Mouse (Mus musculus) G1E (cell line): ENCODE measurements around the gene Ntrk1. TPM values are rescaled to one million over a fixed set of nuclear protein-coding genes. Genes with fewer than 3 reads are reported as not detected.
A peak's percentile ranks its signal among the peaks of the same experiment; 100 is the strongest.
"Not testable (repeated sequence)": the region's sequence is repeated elsewhere in the genome, so short reads cannot be mapped to it uniquely, and the experiment has no call there.

ENCODE experiments used
- ATAC-seq: 2 replicates; pipeline ENCODE4 v1.8.0; 2016; ENCODE audit warnings: mild to moderate bottlenecking; ENCODE audit not compliant: insufficient number of reproducible peaks, poor library complexity, low FRiP score, severe bottlenecking; ENCODE audit errors: extremely low read depth
- DNase-seq: peaks from one replicate; pipeline ENCODE4 v3.0.0; 2012; ENCODE audit warnings: low spot score
- H3K27me3 ChIP-seq: 2 replicates; pipeline ENCODE4 v1.6.1; 2012; ENCODE audit warnings: mild to moderate bottlenecking, low read length, inconsistent platforms; ENCODE audit not compliant: insufficient read depth
- H3K36me3 ChIP-seq: replicated peaks from 2 replicates; pipeline ENCODE3; 2012; ENCODE audit warnings: mild to moderate bottlenecking, inconsistent platforms
- H3K4me1 ChIP-seq: 2 replicates; pipeline ENCODE4 v1.6.1; 2012; ENCODE audit warnings: low read depth, low read length, inconsistent platforms, mixed read lengths; ENCODE audit not compliant: insufficient read depth
- H3K4me3 ChIP-seq: 2 replicates; pipeline ENCODE4 v1.5.1; 2012; ENCODE audit warnings: low read depth, mild to moderate bottlenecking, inconsistent platforms, low read length, moderate library complexity, mixed read lengths
- H3K9me3 ChIP-seq: replicated peaks from 2 replicates; pipeline ENCODE4 v1.6.1; 2012; ENCODE audit warnings: inconsistent platforms
- CTCF ChIP-seq: IDR thresholded peaks from 2 replicates; pipeline ENCODE4 v1.5.1; 2012; ENCODE audit warnings: low read depth, low read length, inconsistent platforms, mixed read lengths
- GATA1 ChIP-seq: IDR thresholded peaks from 2 replicates; pipeline ENCODE4 v1.6.1; 2012; ENCODE audit warnings: borderline replicate concordance, low read length, inconsistent platforms, mixed read lengths
- GATA2 ChIP-seq: IDR thresholded peaks from 2 replicates; pipeline ENCODE4 v1.6.1; 2012; ENCODE audit warnings: low read depth, low read length, inconsistent platforms, borderline replicate concordance
- POLR2AphosphoS5 ChIP-seq: IDR thresholded peaks from 2 replicates; pipeline ENCODE4 v1.6.1; 2012; ENCODE audit warnings: low read depth, low read length, inconsistent platforms; ENCODE audit not compliant: insufficient replicate concordance
- TAL1 ChIP-seq: conservative IDR thresholded peaks from 2 replicates; pipeline ENCODE4 v1.6.1; 2012; ENCODE audit warnings: low read depth, low read length, inconsistent platforms, mixed read lengths
- polyA plus RNA-seq: library from polyadenylated mRNA; stranded (reverse); fragments of >175 nt; gene quantifications from 2 replicates; pipeline ENCODE4 v1.2.3, GENCODE M21; 2012
- total RNA-seq, 2 experiments: library from RNA; stranded (forward) in 1 of 2; stranded (reverse) in 1 of 2; fragments of 200-1000 nt in 1 of 2; fragments of >200 nt in 1 of 2; fragmentation: Nextera tagmentation in 1 of 2; gene quantifications; 2 replicates each; pipeline ENCODE4 v1.2.3; 2014 to 2017

Gene Ntrk1
- total RNA-seq (2014; fragmentation: Nextera tagmentation) (not detected in 2 replicates), total RNA-seq (2017) (not detected in 2 replicates), polyA plus RNA-seq (not detected in 2 replicates)

DNA sequence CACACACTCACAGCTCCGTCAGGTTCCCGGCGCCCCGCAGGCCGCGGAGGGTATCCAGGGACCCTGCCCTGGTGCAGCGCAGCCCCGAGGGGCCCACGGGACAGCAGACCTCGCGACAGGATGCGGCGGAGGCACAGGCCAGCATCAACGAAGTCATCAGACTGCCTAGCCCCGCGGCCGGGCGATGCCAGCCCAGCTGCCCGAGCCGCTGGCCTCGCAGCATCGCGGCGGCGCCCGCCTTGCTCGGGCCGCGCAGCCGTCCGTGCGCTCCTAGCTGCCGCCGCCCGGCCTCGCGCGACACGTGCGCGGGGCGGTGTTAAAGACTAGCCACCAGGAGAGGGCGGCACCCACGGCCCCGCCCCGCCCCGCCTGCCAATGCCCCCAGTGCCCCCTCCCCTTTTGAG lies at the start of gene Ntrk1:
TSS of gene Ntrk1 (minus strand) at position 241 of the 404 bp plus-strand sequence.
- DNase-seq (no peak), ATAC-seq (no peak)

DNA sequence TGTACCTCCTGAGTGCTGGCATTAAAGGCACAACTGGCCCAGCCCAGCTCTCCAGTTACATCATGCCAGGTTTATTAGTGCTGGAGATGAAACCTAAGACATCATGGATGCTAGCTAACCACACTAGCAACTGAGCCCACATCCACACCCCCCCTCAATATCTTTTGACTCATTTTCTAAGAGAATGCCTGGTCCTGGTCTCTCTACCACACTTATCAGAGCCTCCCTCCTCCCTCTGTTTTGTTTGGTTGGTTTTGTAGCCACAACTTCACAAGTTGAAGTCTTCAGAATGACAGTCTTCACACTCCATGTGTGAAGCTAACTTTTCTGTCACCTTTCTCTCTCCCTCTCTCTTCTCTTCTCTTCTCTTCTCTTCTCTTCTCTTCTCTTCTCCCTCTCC lies 45.9 kb upstream of the Ntrk1 start:
- H3K4me1 ChIP-seq = no peaks in the 10 kb centered on the region
- DNase-seq = no peak
- no peak for ATAC-seq
- TF ChIP-seq POLR2AphosphoS5 (no peak), CTCF (no peak), GATA1 (no peak), TAL1 (no peak), GATA2 (no peak)
- no peaks in the 10 kb centered on the region for H3K9me3 ChIP-seq
- H3K36me3 ChIP-seq = no peaks in the 10 kb centered on the region
- no peak overlapping the region for H3K4me3 ChIP-seq
- peaks cover 27% of the 10 kb centered on the region for H3K27me3 ChIP-seq

More for the DNA sequence above, at the start of gene Ntrk1:
- Histone ChIP-seq H3K4me1 (no peaks in the 10 kb centered on the region), H3K4me3 (no peak within 1 kb of the TSS), H3K9me3 (no peaks in the 10 kb centered on the region), H3K27me3 (peaks cover 38% of the 10 kb centered on the region), H3K36me3 (no peaks in the 10 kb centered on the region)
- TF ChIP-seq GATA1 = no peak
- no peak for TF ChIP-seq POLR2AphosphoS5
- TF ChIP-seq GATA2 = no peak
- TF ChIP-seq TAL1 = no peak
- no peak for TF ChIP-seq CTCF

DNA sequence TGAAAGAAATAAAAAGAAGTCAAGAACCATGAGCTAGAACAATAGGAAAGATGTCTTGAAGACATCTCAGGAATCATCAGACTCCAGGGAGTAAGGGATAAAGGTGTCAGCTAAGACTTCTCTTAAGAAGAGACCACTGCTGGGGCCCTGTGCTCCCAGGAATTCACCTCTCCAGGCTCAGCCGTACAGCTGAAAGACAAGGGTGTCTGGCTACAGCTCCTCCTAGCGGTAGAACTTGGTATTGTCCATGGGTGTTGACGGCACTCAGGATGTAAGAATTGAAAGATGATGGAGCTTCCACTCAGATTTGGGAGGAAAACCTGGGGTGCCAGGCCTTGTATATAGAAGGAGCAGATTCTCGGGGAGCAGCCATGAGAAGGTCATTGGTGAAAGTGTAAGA lies 43.7 kb upstream of the Ntrk1 start:
- Histone ChIP-seq H3K36me3 (no peaks in the 10 kb centered on the region), H3K4me3 (no peak overlapping the region), H3K9me3 (no peaks in the 10 kb centered on the region), H3K4me1 (no peaks in the 10 kb centered on the region), H3K27me3 (peaks cover 20% of the 10 kb centered on the region)
- TF ChIP-seq GATA1 (no peak), CTCF (peak; percentile 94)
- no peak for ATAC-seq
- DNase-seq = peak; percentile 31

DNA sequence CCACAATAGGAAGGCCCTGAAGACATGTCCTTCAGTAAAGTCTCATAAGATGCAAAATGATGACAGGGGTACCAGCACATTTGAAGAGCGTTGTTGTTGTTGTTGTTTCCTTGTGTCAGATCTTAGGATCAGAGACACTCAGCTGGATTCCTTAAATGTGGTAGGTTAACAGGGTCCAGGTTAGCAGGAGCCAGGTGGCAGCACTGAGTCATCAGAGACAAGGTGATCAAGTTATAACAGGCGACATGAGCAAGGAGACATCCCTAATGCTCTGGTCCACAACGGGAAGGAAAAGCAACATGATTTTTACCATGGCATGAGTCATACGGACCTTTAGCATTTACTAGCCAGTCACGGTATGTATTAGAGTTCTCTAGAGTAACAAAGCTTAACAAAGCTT lies 38.5 kb upstream of the Ntrk1 start:
- no peak for TF ChIP-seq TAL1
- no peak for TF ChIP-seq POLR2AphosphoS5
- ATAC-seq (no peak), DNase-seq (no peak)
- no peak overlapping the region for H3K4me3 ChIP-seq
- H3K36me3 ChIP-seq = no peaks in the 10 kb centered on the region
- H3K27me3 ChIP-seq = peaks cover 10% of the 10 kb centered on the region
- no peaks in the 10 kb centered on the region for H3K4me1 ChIP-seq
- H3K9me3 ChIP-seq = no peaks in the 10 kb centered on the region

DNA sequence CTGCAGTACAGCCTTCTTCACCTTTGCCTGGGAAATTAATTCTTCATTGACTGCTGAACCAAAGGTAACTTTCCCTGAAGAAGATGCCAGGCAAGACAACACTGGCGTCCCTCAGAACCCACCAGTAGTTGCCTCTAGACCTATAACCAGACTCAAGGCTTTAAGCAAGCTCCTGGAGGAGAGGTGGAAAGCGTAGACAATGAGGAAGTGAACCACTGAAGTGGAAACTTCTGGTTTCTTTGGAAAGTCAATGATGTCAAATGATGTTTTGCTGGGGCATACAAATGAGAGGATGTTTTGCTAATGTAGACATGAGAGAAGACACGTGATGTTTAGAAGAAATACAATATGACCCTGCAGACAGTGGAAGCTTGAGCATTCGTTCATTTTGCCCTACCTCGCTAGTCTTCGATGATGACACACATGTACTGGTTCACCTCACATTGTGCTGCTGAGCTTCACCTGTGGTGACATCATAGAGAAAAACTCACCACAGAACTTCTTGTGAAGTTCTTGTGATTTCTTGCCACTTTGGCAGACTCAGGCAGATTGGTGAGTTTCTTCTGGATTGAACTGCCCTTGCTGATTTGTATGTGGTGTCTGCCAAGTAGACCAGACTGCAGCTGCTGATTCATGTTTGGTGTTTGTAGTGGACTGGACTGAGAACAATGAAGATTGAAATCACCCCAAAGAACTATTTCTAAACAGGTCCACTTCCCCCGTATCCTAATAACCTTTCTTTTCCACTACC lies 37.3 kb upstream of the Ntrk1 start:
- H3K9me3 ChIP-seq = no peaks in the 10 kb centered on the region
- H3K36me3 ChIP-seq = no peaks in the 10 kb centered on the region
- H3K4me1 ChIP-seq = no peaks in the 10 kb centered on the region
- DNase-seq (no peak), ATAC-seq (no peak)
- peaks cover 14% of the 10 kb centered on the region for H3K27me3 ChIP-seq
- no peak overlapping the region for H3K4me3 ChIP-seq
- TF ChIP-seq GATA1 (no peak), GATA2 (no peak), POLR2AphosphoS5 (no peak), TAL1 (no peak), CTCF (no peak)

DNA sequence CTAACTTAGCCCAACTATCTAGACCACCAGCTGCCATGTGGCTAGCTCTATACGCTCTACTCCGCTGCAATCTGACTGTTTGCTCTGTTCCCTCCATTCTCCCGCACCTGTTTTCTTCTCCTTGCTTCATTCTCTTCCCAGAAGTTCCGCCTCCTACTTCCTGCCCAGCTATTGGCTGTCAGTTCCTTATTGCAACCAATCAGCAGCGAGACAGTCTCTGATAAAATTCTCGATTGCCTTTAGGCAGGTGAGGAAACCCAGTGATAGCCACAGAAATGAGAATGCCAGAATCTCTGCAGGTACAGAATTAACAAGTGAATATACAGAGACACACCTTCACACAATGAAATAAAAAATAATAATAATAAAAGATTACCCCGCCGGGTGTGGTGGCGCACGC lies 34.1 kb upstream of the Ntrk1 start:
- Histone ChIP-seq H3K4me3 (no peak overlapping the region), H3K36me3 (no peaks in the 10 kb centered on the region), H3K4me1 (no peaks in the 10 kb centered on the region), H3K9me3 (no peaks in the 10 kb centered on the region), H3K27me3 (peaks cover 9% of the 10 kb centered on the region)
- ATAC-seq (no peak), DNase-seq (no peak)
- TF ChIP-seq CTCF (no peak), GATA1 (no peak), GATA2 (no peak), POLR2AphosphoS5 (no peak), TAL1 (no peak)

DNA sequence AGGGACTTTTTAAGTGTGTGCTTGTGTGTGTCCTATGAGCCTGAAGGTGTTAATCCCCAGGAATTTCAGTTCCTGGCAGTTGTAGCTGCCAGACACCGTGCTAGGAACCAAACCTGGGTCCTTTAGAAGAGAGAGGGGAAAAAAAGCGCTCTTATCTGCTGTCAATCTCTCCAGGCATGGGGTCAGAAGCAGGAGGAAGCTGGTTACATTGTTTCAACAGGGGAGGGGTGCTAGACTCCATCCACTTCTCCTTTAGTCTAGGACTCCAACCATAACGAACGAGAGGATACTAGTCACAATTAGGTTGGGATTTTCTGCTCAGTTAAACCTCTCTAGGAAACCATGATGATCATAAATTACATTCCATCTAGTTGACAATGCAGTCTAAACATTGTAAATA lies 33.5 kb upstream of the Ntrk1 start:
- no peaks in the 10 kb centered on the region for H3K9me3 ChIP-seq
- DNase-seq = no peak
- H3K4me3 ChIP-seq = no peak overlapping the region
- no peaks in the 10 kb centered on the region for H3K4me1 ChIP-seq
- no peaks in the 10 kb centered on the region for H3K36me3 ChIP-seq
- peaks cover 14% of the 10 kb centered on the region for H3K27me3 ChIP-seq
- no peak for ATAC-seq
- TF ChIP-seq TAL1 (no peak), POLR2AphosphoS5 (no peak), CTCF (no peak), GATA1 (no peak), GATA2 (no peak)

DNA sequence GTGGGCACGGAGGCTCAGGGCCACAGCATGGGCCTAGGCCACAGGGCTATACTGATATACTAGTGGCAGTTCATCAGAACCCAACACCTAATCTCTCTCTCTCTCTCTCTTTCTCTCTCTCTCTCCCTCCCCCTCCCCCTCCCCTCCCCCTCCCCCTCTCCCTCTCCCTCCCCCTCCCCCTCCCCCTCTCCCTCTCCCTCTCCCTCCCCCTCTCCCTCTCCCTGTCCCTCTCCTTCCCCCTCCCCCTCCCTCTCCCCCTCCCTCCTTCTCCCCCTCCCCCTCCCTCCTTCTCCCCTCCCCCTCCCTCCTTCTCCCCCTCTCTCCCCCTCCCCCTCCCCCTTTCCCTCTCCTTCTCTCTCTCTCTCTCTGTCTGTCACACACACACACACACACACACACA lies 29.2 kb upstream of the Ntrk1 start, which contains the start of gene Pear1:
TSS of gene Pear1 (minus strand) at position 101 of the 400 bp plus-strand sequence.
- peaks cover 18% of the 10 kb centered on the region for H3K27me3 ChIP-seq
- not testable (repeated sequence) for ATAC-seq

More for the DNA sequence above, 29.2 kb upstream of the Ntrk1 start, which contains the start of gene Pear1:
- not testable (repeated sequence) for H3K4me1 ChIP-seq, DNase-seq, H3K4me3 ChIP-seq, H3K9me3 ChIP-seq, H3K36me3 ChIP-seq
